Mouse (Mus musculus) cerebellum, adult 2 months (tissue): ENCODE results near the gene Pth1r.

Experiments
- CTCF ChIP-seq: fragments of 200-500 bp; IDR thresholded peaks from 2 replicates; pipeline ENCODE4 v1.5.1; 2011; ENCODE audit warnings: low read depth, mild to moderate bottlenecking, control low read depth, low read length, moderate library complexity, borderline replicate concordance; ENCODE audit not compliant: insufficient read depth
- POLR2A ChIP-seq: fragments of 200-500 bp; IDR thresholded peaks from 2 replicates; pipeline ENCODE4 v1.6.1; 2011; ENCODE audit warnings: low read length, control low read depth, borderline replicate concordance; ENCODE audit not compliant: insufficient read depth

GRCm38 (mm10) chr9:110726867-110727266, 20.1 kb downstream of the Pth1r start:
- TF ChIP-seq CTCF (no peak), POLR2A (no peak)
